Mouse (Mus musculus) megakaryocyte progenitor cell, adult 5-6 weeks (primary cell): ENCODE data around the gene Scai. TPM values are rescaled to one million over a fixed set of nuclear protein-coding genes. Genes with fewer than 3 reads are reported as not detected.
A peak's percentile ranks its signal among the peaks of the same experiment; 100 is the strongest.
"Not testable (repeated sequence)": the region's sequence is repeated elsewhere in the genome, so short reads cannot be mapped to it uniquely, and the experiment has no call there.

Experiments used
- ATAC-seq: replicated peaks from 2 replicates; pipeline ENCODE4 v1.8.0; 2016; ENCODE audit warnings: mild to moderate bottlenecking, moderate TSS enrichment, inconsistent platforms; ENCODE audit not compliant: poor library complexity
- total RNA-seq, 2 experiments: library from RNA; stranded (forward) in 1 of 2; stranded (reverse) in 1 of 2; fragments of 157-497, 149-512 nt in 1 of 2; fragments of 200-1000 nt in 1 of 2; gene quantifications; 2 replicates each; pipeline versions ENCODE4 v1.2.3 to v1.2.4; 2015 to 2017

Scai gene
- total RNA-seq, 2 experiments from 2014 or later = 6.0 to 10.6 TPM

DNA sequence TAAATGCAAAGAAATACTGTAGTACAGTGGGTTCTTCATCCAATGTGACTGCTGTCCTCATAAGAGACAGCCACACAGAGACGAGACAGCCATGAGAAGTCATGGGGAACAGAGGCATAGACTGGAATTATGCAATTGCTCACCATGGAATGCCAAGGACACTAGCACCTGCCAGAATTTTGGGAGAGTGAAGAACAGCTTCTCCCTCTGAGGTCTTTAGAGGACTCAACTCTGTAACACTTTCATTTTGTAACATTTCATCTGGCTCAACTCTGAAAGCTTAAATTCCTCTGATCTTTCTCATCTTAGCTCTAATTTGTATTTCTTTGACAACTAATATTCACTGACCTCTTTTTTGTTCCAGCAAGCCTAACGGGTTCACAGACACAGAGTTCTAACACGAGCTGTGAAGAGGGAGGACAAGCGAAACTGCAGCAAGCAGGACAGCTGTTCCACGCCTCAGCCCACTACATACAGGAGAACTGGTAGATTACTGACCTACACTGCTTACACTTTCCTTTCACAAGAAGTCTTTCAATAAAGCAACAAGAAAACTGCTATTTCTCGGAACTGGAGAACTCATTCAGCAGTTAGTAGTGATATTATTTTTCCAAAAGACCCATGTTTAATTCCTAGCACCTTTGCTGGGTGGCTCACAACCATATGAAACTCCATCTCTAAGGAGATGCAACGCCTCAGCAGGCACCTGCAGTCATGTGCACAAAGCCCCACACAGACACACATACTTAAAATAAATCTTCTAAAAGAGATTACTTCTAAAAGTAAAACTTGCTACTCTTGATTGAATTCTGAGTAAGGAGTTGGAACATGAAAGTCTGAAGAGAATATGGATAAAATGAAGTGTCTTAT lies 49.7 kb downstream of the Scai start:
- no peak for ATAC-seq

DNA sequence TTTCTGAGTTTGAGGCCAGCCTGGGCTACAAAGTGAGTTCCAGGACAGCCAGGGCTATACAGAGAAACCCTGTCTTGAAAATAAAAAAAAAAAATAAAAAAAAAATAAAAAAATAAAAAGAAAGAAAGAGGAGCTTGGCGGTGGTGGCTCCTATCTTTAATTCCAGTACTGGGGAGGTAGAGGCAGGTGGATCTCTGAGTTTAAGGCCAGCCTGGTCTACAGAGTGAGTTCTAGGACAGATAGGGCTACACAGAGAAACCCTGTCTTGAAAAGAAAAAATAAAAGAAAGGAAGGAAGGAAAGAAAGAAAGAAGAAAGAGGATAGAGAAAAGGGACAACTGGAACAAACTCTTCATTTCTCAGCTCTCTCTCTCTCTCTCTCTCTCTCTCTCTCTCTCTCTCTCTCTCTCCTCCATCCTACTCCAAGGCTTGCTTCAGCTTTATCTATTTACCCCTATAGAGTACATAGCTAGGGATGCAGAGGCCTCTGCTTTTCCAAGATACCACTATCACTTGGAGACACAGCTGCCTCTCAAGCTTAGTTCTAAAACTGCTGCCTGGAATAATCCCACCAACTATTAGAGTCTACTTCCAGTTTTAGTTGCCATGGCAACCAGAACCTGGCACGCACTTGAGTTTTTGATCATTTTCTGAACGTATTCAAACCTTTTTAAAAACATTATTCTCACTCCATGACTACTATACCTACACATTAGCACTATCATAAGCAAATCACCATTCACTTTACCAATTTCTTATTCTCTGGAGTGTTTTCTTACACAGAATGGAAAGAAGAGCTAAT lies 60.8 kb downstream of the Scai start:
- peak; percentile 87 for ATAC-seq

DNA sequence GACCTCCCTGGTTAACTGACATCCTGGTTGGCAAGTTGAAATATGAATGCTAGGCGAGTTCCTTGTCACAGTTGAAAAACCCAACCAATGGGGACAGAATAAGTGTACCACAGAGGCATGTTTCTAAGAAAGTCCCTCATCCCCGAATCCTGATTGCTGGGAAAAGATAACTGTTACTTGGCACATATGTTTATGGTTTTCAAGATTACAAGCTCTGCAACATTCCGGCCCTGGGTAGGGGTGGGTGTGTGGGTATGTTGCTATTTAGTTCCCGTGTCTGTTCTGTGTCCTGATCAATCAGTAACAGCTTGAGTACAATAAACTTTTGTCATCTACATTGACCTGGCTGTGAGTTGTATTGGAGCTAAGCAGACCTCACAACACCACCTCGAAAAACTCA lies 66.4 kb downstream of the Scai start:
- ATAC-seq = peak; percentile 23; the same call in 1 of the 2 replicates

DNA sequence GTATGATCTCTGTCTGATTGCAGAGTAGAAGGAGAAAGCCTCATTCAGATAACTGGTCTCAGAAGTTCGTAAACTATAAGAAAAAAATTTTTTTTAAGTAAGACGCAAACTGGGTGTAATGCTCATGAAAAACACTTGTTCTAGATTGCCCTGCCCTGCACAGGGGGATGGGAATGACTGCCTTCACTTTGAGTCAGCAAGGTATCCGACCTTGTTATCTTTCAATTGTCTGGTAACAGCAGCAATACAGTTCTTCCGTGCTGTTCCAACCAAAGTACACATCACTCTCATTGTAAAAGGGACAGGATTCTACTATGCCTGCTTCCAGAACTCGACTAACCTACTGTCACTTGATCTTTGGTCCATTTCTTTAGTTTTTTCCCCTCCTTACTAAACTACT lies 69.4 kb downstream of the Scai start:
- ATAC-seq = no peak

DNA sequence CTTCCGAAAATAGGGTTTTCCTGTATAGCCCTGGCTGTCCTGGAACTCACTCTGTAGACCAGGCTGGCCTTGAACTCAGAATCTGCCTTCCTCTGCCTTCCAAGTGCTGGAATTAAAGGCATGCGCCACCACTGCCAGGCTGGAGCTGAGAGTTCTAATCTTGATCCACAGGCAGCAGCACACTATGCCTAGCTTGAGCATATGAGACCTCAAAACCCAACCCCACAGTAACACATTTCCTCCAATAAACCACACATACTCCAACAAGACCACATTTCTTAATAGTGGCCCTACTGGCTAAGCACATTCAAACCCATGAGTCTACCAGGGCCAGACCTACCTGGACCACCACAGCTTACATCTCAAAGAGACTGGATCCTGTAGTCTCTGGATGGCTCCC lies 74.0 kb downstream of the Scai start:
- ATAC-seq = 0 out of 2 replicates have a peak, but pooled peaks have one; percentile 29

DNA sequence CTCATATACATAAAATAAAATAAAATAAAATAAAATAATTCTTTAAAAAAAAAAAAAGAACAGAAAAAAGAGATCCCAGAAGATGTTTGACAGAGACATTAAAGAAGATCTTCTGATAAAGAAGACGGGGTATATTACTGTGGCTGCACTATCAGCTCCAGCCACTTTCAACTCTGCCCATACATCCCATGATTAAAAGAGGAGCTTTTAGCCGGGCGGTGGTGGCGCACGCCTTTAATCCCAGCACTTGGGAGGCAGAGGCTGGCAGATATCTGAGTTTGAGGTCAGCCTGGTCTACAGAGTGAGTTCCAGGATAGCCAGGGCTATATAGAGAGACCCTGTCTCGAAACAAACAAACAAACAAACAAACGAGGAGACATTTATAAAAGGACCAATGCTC lies 76.4 kb downstream of the Scai start:
- ATAC-seq = no peak

DNA sequence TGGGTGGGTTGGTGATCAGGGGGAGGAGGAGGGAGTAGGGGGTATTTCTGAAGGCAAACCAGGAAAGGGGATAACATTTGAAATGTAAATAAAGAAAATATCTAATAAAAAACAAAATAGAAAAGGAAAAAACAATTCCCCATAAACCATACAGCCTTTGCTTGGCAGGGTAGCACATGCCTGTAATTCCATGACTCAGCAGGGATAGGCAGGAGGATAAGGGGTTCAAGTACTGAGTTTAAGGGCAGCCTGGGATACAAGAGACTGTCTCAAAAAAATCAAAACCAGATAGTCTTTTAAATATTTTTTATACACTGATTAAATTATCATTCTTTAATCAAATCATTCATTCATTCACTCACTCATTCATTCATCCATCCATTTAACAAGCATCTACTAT lies 80.0 kb downstream of the Scai start:
- no peak for ATAC-seq

DNA sequence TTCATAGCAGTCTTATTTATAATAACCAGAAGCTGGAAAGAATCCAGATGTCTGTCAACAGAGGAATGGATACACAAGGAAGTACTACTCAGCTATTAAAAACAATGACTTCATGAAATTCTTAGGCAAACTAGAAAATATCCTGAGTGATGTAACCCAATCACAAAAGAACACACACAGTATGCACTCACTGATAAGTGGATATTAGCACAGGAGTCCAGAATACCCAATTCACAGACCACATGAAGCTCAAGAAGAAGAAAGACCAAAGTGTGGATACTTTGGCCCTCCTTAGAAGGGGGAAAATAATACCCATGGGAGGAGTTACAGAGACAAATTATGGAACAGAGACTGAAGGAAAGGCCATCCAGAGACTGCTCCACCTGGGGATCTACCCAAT lies 80.8 kb downstream of the Scai start:
- ATAC-seq = not testable (repeated sequence)

DNA sequence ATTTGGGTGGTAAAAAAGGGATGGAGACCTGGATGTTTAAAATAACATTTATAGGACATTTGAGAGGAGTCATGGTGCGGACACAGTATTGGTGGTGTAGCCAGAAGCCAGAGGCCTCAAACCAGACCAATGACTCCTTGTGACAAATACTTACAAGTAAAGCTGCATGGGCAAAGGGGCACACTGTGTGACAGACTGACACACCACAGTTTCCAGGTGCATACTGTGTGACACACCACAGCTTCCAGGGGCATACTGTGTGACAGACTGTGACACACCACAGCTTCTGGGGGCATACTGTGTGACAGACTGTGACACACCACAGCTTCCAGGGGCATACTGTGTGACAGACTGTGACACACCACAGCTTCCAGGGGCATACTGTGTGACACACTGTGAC lies 90.6 kb downstream of the Scai start:
- not testable (repeated sequence) for ATAC-seq

DNA sequence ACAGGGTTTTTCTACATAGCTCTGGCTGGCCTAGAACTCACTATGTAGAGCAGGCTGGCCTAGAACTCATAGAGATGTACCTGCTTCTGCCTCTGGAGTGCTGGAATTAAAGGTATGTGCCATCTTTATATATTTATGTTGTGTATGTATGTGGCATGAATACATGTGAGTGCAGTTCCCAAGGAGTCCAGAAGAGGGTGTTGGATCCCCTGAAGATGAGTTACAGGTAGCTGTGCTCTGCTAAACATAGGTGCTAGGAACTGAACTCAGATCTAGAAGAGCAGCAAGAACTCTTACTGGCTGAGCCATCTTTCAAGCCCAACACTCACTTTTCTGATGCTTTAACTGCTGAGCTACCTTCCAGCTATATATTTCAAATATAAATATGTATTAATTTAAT lies 92.5 kb downstream of the Scai start:
- ATAC-seq = peak; percentile 78

DNA sequence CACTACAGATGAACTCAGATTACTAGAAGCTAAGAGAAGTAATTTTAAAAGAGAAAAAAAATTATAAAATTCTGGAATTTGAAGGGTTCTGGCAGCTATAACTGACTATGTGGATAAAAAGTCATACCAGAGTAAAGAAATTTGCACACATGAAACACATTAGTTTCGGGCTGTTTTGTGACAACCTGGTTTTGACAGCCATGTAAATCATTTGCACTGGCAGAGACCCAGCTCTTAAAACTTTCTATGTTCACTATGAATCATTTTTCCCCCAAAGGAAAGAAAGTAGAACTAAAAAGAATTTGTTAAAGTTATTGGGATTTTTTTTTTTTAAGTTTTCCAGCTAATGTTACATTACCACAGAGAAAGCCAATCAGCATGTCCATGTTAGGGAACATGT lies 98.6 kb downstream of the Scai start:
- no peak for ATAC-seq

DNA sequence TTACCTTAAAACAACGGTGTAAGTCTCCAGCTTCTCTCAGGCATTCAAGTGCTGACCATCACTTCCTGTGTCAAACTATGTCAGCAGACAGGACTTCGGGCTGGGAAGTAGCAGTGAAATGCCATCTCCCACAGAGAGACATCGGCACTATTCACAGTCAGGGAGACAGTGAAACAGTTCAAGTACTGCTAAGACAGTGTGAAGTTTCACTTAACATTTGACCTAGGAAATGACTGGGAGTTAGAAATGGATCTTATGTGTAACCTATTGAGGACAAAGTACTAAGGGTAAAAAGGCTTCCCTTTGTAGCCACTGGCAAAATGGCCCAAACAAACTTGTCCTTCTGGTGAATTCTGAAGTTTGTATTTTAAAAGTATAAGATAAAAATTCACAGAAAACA lies 107.8 kb downstream of the Scai start:
- ATAC-seq = no peak

DNA sequence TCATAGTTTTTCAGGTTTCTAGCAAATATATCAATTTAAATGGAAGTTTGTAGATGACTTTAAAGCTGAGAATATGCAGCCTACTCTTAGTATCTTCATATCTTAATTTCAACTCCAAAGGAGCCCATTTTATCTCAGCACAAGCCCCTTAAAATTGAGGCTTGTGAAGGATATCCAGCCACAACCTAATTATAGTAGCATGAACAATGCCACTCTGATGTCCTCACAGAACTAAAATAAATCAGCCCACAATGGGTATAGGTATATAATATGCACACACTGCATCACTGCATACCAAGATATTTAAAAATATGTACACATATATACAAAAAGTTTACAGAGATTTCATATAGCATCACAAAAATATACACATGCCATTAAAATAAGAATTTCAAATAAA lies 119.9 kb downstream of the Scai start:
- no peak for ATAC-seq

DNA sequence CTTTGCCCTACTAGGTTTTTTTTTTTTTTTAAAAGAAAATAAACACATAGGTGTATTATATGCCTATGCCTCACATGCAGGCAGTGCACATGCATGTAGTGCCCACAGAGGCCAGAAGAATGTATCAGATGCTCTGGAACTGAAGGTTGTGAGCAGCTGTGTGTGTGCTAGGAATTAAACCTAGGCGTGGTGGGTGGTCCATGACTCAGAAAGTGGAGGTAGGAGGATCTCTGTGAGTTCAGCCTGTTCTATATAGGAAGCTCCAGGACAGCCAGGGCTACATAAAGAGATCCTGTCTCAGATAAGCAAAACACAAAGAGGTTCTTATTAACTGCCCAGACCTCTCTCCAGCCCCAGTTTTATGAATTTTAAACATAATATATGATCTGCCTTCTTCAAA lies 121.4 kb downstream of the Scai start:
- no peak for ATAC-seq

DNA sequence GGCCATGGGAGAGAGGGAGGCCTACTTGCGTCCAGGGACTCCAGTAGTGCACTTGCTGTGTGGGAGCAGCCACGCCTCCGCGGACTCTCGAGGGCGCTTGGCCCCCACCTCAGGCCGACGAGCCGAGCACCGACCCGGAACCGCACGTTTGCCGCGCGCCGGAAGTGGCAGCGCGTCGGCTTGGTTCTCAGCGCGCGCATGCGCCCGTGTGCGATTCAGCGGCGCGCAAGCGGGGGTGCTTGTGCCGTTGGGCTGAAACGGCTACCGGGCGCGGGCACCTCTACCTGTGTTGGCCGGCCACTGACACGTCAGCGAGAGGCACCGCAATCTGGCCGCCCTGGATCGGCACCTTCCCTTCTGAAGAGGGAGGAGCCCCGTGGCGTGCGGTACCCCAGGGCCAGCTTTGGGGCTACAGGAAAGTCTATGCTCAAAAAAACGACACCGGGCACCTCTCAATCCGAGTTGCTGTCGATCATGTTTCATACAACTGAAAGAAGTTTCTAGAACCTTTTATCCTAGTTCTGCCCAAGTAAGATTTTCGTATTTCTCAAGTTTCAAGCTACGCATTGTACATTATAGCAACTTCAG lies 125.0 kb downstream of the Scai start, which contains the start of gene Golga1:
Gene Golga1, minus strand, starts transcription at position 142 of the 588 bp plus-strand sequence.
- ATAC-seq = peak; percentile 97

DNA sequence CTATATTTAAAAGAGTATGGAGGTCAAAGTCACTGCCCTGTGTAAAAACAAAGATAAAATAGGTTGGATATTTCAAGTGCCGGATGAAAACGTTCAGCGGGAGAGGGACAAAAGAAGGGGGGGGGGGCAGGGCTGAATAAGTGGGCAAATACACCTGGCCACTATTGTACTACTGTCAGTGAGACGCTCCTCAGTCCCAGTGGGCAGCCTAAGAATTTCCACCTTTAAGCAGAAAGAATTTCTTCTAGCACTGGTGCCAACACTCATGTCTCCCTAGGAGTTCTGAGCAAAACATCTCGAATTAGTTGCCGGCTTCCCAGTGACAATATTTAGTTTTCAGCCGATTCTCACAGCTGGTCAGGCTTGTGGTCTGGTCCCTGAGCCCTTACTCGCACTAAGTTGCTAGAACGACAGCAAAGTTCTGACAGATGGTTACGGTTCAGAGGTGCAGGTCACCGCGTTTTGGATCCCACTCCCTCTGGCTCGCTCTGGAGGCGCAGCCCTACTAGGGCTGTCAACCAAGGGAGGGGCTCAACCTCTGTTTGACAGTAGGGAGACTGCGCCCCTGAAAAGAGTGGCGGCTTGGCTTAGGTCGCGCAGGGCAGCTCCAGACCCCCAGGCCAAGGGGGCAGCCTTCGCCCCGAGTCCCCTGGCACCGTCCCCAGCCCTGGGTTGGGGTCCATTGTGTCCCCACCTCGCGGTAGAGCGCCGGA lies 125.7 kb downstream of the Scai start:
- ATAC-seq = peak; percentile 56

DNA sequence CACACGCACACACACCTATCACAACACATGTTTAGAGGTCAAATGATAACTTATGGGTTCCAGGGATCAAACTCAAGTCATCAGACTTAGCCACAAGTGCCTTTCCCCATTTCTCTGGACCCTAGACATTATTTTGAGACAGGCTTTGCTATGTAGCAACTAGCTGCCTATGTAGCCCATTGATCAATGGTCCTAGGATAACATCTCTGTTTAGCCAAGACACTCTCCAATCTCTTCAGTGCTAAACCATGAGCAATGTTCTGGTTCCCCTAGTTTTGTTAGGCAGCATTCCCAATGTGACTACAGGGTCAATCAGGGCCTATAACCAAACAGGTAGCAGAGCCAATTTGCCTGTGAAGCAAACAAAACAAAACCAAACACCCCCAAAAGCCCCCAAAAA lies 142.0 kb downstream of the Scai start:
- ATAC-seq = no peak

DNA sequence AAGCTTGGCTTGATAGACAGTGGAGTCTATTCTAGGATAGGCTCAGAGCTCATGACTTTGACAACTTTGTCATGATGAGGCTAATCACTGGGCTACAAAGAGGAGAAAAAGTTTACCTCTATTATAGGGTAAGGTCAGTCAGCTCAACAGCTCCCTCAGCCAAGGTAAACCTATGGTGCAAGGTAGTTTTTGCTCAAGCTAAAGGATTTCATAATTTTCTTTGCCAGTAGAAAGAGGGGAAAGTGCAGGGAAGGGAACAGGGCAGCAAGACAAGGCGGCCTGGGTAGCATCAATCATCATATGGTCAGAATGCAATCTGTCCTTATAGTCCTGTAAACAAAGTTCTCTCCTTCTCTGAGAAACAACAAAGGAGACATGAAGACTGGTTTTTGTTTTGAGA lies 150.3 kb downstream of the Scai start:
- ATAC-seq = no peak

DNA sequence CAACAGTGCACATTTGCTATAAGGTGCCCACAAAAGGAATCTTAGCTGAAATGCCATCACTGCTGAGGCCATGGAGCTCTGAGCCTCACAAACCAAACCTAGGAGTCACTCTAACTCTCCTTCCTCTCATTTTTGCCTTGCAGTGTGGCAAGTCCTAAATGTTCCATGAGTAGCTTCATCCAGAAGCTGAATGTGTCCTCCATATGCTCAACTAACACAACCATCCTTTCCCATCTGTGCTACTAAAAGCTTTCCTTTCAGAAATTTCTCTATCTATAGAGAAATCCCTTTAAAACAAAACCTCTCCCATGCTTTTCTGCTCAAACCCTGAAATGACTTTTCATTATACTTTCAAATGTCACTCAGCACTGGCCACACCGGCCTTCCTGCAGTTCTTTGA lies 158.9 kb downstream of the Scai start:
- ATAC-seq = no peak

DNA sequence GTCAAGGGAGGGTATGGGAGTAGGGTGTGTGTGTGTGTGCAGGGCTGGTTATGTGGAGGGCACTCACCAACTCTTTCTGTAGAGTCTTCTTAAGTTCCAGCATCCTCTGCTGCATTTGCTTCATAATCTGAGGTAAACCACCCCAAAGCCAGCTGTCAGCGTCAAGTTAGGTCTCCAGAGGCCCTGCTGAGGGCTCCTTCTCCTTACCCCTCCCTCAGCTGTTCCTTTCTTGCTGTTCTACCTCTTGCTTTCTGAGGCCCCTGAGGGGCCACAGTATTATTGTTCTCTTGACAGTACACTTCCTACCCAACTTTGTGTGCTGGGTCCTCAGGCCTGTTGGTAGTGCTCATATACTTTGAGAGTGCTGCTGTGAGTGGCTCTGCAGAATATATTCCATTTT lies 170.5 kb downstream of the Scai start:
- ATAC-seq = no peak

DNA sequence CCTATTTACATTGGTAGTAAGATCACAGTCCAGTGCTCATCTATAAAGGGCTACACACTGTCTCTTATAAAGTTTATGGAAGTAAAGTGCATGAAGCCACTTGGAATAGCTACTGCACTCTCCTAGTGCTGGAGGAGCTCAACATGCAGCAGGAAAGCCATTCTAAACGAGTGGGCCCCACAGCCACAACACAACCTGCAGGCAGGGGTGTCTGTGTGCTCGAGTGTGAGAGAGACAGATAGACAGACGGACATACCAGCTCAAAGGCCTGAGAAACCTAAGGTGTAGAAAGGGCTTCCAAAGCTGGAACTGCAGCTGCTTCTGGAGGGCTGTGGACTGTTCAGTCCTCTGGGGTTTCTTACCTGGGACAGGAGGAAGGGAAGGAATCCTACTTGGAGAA lies 174.0 kb downstream of the Scai start:
- ATAC-seq = no peak
